Mouse (Mus musculus) embryonic facial prominence, embryonic 11.5 days (tissue): ENCODE measurements around the gene Rtf2. TPM values are rescaled to one million over a fixed set of nuclear protein-coding genes. Genes with fewer than 3 reads are reported as not detected.
A peak's percentile ranks its signal among the peaks of the same experiment; 100 is the strongest.

ENCODE experiments used
- ATAC-seq: fragments of 200-750 bp; cut with Nextera tagmentation; replicated peaks from 2 replicates; pipeline ENCODE4 v1.8.0; 2017; ENCODE audit warnings: low read depth; ENCODE audit not compliant: insufficient number of reproducible peaks, low FRiP score, low TSS enrichment
- DNase-seq: peaks from one replicate; pipeline ENCODE4 v3.0.0-alpha.2; 2015; ENCODE audit warnings: low spot score
- H3K27ac ChIP-seq: fragments of 300-500 bp; sonication (generic); replicated peaks from 2 replicates; pipeline ENCODE4 v1.5.1; 2014; ENCODE audit warnings: mild to moderate bottlenecking, low read depth, low read length, control low read depth
- H3K27me3 ChIP-seq: fragments of 300-500 bp; sonication (generic); 2 replicates; pipeline ENCODE4 v1.6.1; 2014; ENCODE audit warnings: mild to moderate bottlenecking, low read length, moderate library complexity, mixed read lengths; ENCODE audit not compliant: control insufficient read depth, insufficient read depth
- H3K36me3 ChIP-seq: fragments of 300-500 bp; sonication (generic); replicated peaks from 2 replicates; pipeline ENCODE4 v1.6.1; 2014; ENCODE audit warnings: low read depth, mild to moderate bottlenecking, low read length, moderate library complexity, mixed read lengths; ENCODE audit not compliant: control insufficient read depth, insufficient read depth
- H3K4me1 ChIP-seq: fragments of 300-500 bp; sonication (generic); 2 replicates; pipeline ENCODE4 v1.6.1; 2014; ENCODE audit warnings: low read length, mixed read lengths; ENCODE audit not compliant: control insufficient read depth, insufficient read depth
- H3K4me2 ChIP-seq: fragments of 300-500 bp; sonication (generic); 2 replicates; pipeline ENCODE4 v1.6.1; 2014; ENCODE audit warnings: low read depth, mild to moderate bottlenecking, control low read depth, low read length, moderate library complexity
- H3K4me3 ChIP-seq: fragments of 300-500 bp; sonication (generic); 2 replicates; pipeline ENCODE4 v1.5.1; 2014; ENCODE audit warnings: low read depth, low read length, control low read depth
- H3K9ac ChIP-seq: fragments of 300-500 bp; sonication (generic); replicated peaks from 2 replicates; pipeline ENCODE4 v1.6.1; 2014; ENCODE audit warnings: mild to moderate bottlenecking, control low read depth, low read length
- H3K9me3 ChIP-seq: fragments of 300-500 bp; sonication (generic); replicated peaks from 2 replicates; pipeline ENCODE4 v1.6.1; 2016; ENCODE audit warnings: mild to moderate bottlenecking, low read length, inconsistent platforms, mixed read lengths; ENCODE audit not compliant: control insufficient read depth
- WGBS: fragments of 180-500 bp; shearing (Covaris S2); extraction: QIAGEN DNeasy Blood & Tissue Kit; methylation state at CpG from one replicate; pipeline ENCODE4 v1.1.7; 2014; 5-methylcytosine and 5-hydroxymethylcytosine counted together
- polyA plus RNA-seq: library from polyadenylated mRNA; unstranded; fragments of >200 nt; fragmentation: Nextera tagmentation; extraction: Ambion mirVana; gene quantifications from 2 replicates; pipeline ENCODE4 v1.2.1, GENCODE M21; 2014

Rtf2 gene
- polyA plus RNA-seq, 1 experiment from 2014 or later: 80.9 TPM

DNA sequence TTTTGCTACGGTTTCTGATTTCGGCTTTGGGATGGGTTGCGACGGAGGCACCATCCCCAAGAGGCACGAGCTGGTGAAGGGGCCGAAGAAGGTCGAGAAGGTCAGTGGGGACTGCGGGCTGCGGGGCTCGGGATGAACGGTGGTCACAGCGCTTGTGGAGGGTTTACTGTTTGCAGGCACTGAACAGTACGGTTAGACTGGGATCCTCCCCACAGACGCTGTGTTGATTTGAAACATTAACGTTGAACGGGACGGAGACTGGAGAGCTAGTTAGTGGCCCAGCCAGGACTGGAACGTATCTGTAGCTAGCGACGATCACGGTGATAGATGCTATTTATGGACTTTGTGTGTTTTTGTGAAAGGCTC, 267 bp downstream of the Rtf2 start:
- no peak overlapping the region for H3K27ac ChIP-seq
- H3K4me1 ChIP-seq: no peaks in the 10 kb centered on the region
- ATAC-seq (peak; percentile 62), DNase-seq (no peak)
- under 1% methylated on average over 21 of the region's 21 CpGs for WGBS
- H3K4me3 ChIP-seq: peak overlapping the region; percentile 67
- peak overlapping the region; percentile 61 for H3K4me2 ChIP-seq
- no peaks in the 10 kb centered on the region for H3K9me3 ChIP-seq
- peak overlapping the region; percentile 60 for H3K9ac ChIP-seq
- no peaks in the 10 kb centered on the region; the same call in 1 of the 2 replicates for H3K36me3 ChIP-seq
- no peaks in the 10 kb centered on the region for H3K27me3 ChIP-seq

DNA sequence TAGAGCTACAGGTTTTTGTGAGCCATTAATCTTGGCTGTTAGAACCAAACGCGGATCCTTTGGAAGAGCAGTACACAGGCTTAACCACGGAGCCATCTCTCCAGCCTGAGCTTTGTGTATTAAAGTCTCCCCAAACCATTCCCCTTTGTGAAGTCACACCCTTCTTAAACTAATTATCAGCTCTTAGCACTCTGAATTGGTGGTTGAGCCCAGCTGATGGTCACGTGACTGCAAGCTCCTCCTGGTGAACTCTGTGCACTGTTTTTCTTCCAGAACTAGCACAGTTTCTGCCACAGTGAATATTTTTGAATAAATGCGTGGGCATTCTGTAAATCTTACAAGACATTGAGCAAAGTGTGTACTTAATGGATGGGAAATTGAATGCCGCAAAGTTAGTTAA, 820 bp downstream of the Rtf2 start:
- DNase-seq (no peak), ATAC-seq (no peak)
- Histone ChIP-seq H3K36me3 (no peaks in the 10 kb centered on the region; the same call in 1 of the 2 replicates), H3K4me1 (no peaks in the 10 kb centered on the region), H3K4me2 (peak overlapping the region; percentile 61), H3K4me3 (peak overlapping the region; percentile 67), H3K27ac (no peak overlapping the region), H3K27me3 (no peaks in the 10 kb centered on the region), H3K9ac (no peak overlapping the region; the same call in 1 of the 2 replicates), H3K9me3 (no peaks in the 10 kb centered on the region)
- WGBS: 35% methylated on average over 6 of the region's 6 CpGs

DNA sequence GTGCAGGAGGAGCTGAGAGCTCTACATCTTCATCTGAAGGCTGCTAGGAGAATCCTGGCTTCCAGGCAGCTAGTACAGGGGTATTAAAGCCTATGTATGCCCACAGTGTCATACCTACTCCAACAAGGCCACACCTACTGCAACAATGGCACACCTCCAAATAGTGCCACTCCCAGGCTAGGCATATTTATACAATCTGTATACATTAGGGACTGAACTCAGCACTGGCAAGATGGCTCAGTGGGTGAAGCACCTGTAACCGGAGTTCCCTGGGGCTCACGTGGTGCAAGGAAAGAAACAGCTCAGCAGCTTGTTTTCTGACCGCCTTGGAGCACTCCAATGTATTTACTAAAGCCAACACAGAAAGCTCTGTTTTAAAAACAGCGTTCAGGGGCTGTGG, 5.3 kb downstream of the Rtf2 start:
- DNase-seq (no peak), ATAC-seq (no peak)
- Histone ChIP-seq H3K9ac (no peak overlapping the region), H3K4me1 (no peaks in the 10 kb centered on the region), H3K4me3 (no peak overlapping the region), H3K4me2 (no peak overlapping the region), H3K27me3 (no peaks in the 10 kb centered on the region), H3K27ac (no peak overlapping the region), H3K9me3 (no peaks in the 10 kb centered on the region), H3K36me3 (no peaks in the 10 kb centered on the region; the same call in none of the 2 replicates)
- WGBS: 90% methylated on average over 4 of the region's 4 CpGs

DNA sequence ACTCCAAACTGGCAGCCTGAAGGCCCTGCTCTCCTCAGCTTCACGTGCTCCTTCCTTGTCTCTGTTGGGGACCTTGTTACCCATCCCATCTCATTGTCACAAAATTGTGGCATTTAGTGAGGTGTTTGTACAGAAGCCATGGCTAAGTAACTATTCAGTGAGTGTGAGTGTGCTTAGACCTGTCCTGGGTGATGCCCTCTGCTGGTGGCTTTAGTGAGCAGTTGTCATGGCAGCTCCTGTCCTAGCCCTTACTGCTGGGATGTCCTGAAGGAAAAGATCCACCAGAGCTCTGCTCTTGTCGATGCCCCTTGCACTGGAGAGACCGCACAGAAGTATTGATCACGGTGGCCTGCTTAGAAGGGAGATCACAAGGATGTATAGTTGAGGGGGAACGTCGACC, 7.0 kb downstream of the Rtf2 start:
- Histone ChIP-seq H3K9ac (no peak overlapping the region), H3K4me1 (no peaks in the 10 kb centered on the region), H3K9me3 (no peaks in the 10 kb centered on the region), H3K4me3 (no peak overlapping the region), H3K27ac (no peak overlapping the region), H3K27me3 (no peaks in the 10 kb centered on the region), H3K36me3 (no peaks in the 10 kb centered on the region; the same call in none of the 2 replicates), H3K4me2 (no peak overlapping the region)
- DNase-seq (peak; percentile 9), ATAC-seq (no peak)
- 89% methylated on average over 6 of the region's 6 CpGs for WGBS

DNA sequence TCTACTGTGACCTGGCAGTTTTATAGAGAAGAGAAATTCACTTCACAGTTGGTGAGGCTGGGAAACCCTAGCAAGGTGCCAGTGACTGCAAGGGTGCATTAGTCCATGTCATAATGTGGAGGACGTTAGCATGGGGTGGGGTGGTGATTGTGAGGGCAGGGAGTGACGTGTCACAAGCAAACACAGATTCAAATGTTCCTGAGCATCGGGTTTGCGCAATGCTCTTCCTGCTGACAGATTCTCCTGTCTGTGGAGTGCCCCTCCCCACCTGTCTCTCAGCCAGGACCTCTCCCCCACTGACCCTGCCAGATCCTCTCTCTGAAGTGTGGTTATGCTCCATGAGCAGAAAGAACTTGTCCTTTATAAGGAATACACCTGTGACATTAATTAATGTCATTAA, 8.0 kb downstream of the Rtf2 start:
- Histone ChIP-seq H3K4me3 (no peak overlapping the region), H3K27ac (no peak overlapping the region), H3K9me3 (no peaks in the 10 kb centered on the region), H3K4me1 (no peaks in the 10 kb centered on the region), H3K9ac (no peak overlapping the region), H3K4me2 (no peak overlapping the region), H3K27me3 (no peaks in the 10 kb centered on the region), H3K36me3 (no peaks in the 10 kb centered on the region; the same call in none of the 2 replicates)
- 84% methylated on average over 4 of the region's 4 CpGs for WGBS
- no peak for DNase-seq
- ATAC-seq: no peak

DNA sequence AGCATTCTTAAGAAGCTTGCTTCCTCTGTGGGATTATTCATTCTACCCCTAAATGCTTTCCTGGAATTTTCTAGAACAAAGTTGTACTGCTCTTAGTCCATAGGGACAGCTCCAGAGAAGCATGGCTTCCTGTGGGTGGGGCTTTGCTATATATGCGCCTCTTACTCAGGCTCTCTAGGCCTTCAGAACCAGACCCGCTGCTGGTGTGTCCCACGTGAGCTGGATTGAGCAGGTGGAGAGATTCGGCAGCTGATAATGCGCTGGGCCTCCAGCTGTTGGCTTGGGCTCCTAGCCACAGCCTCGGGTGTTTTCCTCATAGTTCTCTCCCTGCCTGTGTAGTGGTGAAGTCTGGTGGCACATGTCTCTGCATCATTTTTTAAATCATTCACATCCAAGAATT, 10.3 kb downstream of the Rtf2 start:
- Histone ChIP-seq H3K36me3 (no peaks in the 10 kb centered on the region; the same call in none of the 2 replicates), H3K4me2 (no peak overlapping the region), H3K27ac (no peak overlapping the region), H3K4me1 (no peaks in the 10 kb centered on the region), H3K27me3 (no peaks in the 10 kb centered on the region), H3K4me3 (no peak overlapping the region), H3K9ac (no peak overlapping the region), H3K9me3 (no peaks in the 10 kb centered on the region)
- 88% methylated on average over 6 of the region's 6 CpGs for WGBS
- ATAC-seq (no peak), DNase-seq (no peak)

DNA sequence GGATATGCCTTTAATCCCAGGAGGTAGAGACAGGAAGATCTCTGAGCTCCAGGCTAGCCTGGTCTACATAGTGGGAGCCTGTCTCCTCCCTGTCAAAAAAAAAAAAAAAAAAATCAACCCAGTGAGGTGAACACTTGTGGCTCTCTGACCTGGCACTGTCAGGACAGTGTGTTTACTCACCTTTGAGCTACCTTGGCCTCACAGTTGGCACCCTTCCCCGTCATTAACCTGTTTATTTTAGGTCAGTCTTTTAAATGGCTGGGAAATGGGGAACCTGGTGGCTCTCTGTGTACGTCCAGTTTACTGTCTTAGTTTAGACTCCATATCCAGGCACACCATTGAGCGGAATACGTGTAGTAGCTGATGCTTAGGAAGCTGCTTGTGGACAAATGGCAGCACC, 11.7 kb downstream of the Rtf2 start:
- Histone ChIP-seq H3K27me3 (no peaks in the 10 kb centered on the region), H3K27ac (no peak overlapping the region), H3K4me2 (no peak overlapping the region), H3K4me1 (no peaks in the 10 kb centered on the region), H3K9me3 (no peaks in the 10 kb centered on the region), H3K9ac (no peak overlapping the region), H3K4me3 (no peak overlapping the region), H3K36me3 (no peaks in the 10 kb centered on the region; the same call in none of the 2 replicates)
- ATAC-seq (no peak), DNase-seq (no peak)
- 92% methylated on average over 4 of the region's 4 CpGs for WGBS

DNA sequence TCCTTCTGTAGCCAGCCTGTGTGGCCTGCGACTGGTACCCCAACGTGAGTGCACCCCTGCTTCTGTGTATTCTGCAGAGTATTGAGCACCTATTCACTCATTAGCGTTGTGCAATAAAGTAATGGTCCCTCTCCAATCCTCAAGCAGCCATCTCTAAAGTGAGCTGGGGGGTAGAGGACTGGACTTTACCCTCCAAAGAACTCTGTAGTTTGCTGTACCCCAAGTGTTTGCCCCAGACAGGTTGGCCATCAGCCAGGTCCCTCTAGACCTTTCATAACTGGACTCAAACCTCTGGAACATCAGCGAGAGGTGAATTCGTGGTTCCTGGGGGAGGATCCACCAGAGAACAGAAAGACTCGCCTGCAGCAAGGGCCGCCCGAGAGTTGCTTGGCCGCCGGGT, 12.1 kb downstream of the Rtf2 start:
- no peak for ATAC-seq
- H3K9me3 ChIP-seq: no peaks in the 10 kb centered on the region
- no peak overlapping the region for H3K9ac ChIP-seq
- no peaks in the 10 kb centered on the region for H3K27me3 ChIP-seq
- WGBS: 88% methylated on average over 10 of the region's 10 CpGs
- no peaks in the 10 kb centered on the region for H3K4me1 ChIP-seq
- H3K27ac ChIP-seq: no peak overlapping the region
- no peaks in the 10 kb centered on the region; the same call in none of the 2 replicates for H3K36me3 ChIP-seq
- no peak overlapping the region for H3K4me2 ChIP-seq
- H3K4me3 ChIP-seq: no peak overlapping the region
- DNase-seq: no peak
